In genomic region chr11:32231125-32231524, GRCm38 (mm10) we compare ENCODE assay signal across 37 mouse cellular contexts. TPM values are rescaled to one million over a fixed set of nuclear protein-coding genes. Genes with fewer than 3 reads are reported as not detected.
DNase-seq lines count a peak whose midpoint lies in the region; ATAC-seq and TF ChIP-seq lines count a peak whose summit lies in the region.
"Had no signal": no experiment of that assay in that cellular context is flagged by ENCODE, and none has a peak within 500 bp of the region (broad histone marks: within the 10 kb centered on the region; RNA-seq: fewer than 3 reads in every experiment).

No protein-coding gene starts in this region.

- 73% methylated on average over 2 of the region's 2 CpGs for WGBS in liver, embryonic 16.5 days (ENCODE audit: insufficient replicate concordance)
- WGBS in forebrain, embryonic 12.5 days, result 89% methylated on average over 2 of the region's 2 CpGs

- no peak for TF ChIP-seq RAD21 in MEL (IDR thresholded peaks at IDR 0.05; ENCODE audit: low read depth, low read length)

- H3K27ac ChIP-seq in left cerebral cortex, adult 2 months, result peak overlapping the region; percentile 73
- H3K27ac ChIP-seq in MEL (ENCODE audit: control insufficient read depth, low read depth, low read length), result peak overlapping the region; percentile 7; the same call in 1 of the 2 replicates
- H3K27ac ChIP-seq in liver, embryonic 16.5 days (ENCODE audit: low read length), result 0 out of 2 replicates have a peak overlapping the region, but pooled peaks have one; percentile 13
- no peak overlapping the region for H3K27ac ChIP-seq in forebrain, embryonic 12.5 days
- H3K27ac ChIP-seq: embryonic facial prominence, embryonic 13.5 days; forebrain, embryonic 10.5 days; heart, embryonic 10.5 days; heart, embryonic 15.5 days; kidney, embryonic 15.5 days; limb, embryonic 13.5 days; midbrain, embryonic 13.5 days; neural tube, embryonic 13.5 days had no signal

- intact Hi-C loops in left cerebral cortex, adult 2 months (cut with DNase I), result no loop called here

- DNase-seq in cerebellum, adult 9-10 months, result peak; percentile 33
- no peak for DNase-seq in cerebellum, postnatal 25 days
- DNase-seq in left cerebral cortex, adult 2 months (ENCODE audit: extremely low spot score in 1 of 2, low spot score in 2 of 2), result no peak
- DNase-seq in left cerebral cortex, adult 8-10 months (ENCODE audit: low spot score in 2 of 2), result no peak
- DNase-seq in MEL (ENCODE audit: low read depth, low spot score), result peak; percentile 81
- DNase-seq: adrenal gland, postnatal 10 days; cerebellum, adult 18-20 months; gastrocnemius, postnatal 10 days; heart, adult 11 months; kidney, adult 18-20 months; kidney, postnatal 25 days; lung, adult 18-20 months; lung, postnatal 4 days; right cerebral cortex, postnatal 14 days; thymus, postnatal 14 days had no signal

- no peak overlapping the region for H3K4me3 ChIP-seq in left cerebral cortex, adult 2 months
- H3K4me3 ChIP-seq in MEL (ENCODE audit: control insufficient read depth in 1 of 2, insufficient read depth in 1 of 2, low read depth in 2 of 2, low read length in 2 of 2), result no peak overlapping the region
- H3K4me3 ChIP-seq in liver, embryonic 16.5 days (ENCODE audit: low read depth, low read length), result no peak overlapping the region
- no peak overlapping the region for H3K4me3 ChIP-seq in forebrain, embryonic 12.5 days (replicated peaks)
- H3K4me3 ChIP-seq: embryonic facial prominence, embryonic 13.5 days; forebrain, embryonic 10.5 days; heart, embryonic 10.5 days; heart, embryonic 15.5 days; kidney, embryonic 15.5 days; limb, embryonic 13.5 days; midbrain, embryonic 13.5 days; neural tube, embryonic 13.5 days had no signal

- no peaks in the 10 kb centered on the region for H3K9me3 ChIP-seq in MEL (replicated peaks; ENCODE audit: insufficient read depth, low read length)
- H3K9me3 ChIP-seq in liver, embryonic 16.5 days (replicated peaks; ENCODE audit: control insufficient read depth, low read length), result no peaks in the 10 kb centered on the region
- no peaks in the 10 kb centered on the region for H3K9me3 ChIP-seq in forebrain, embryonic 12.5 days
- H3K9me3 ChIP-seq: embryonic facial prominence, embryonic 13.5 days; forebrain, embryonic 10.5 days; G1E; heart, embryonic 10.5 days; heart, embryonic 15.5 days; kidney, embryonic 15.5 days; limb, embryonic 13.5 days; midbrain, embryonic 13.5 days; neural tube, embryonic 13.5 days had no signal

- no peak for TF ChIP-seq POLR2A in MEL (IDR thresholded peaks at IDR 0.05; ENCODE audit: control insufficient read depth in 1 of 2, insufficient read depth in 1 of 2, low read depth in 1 of 2, low read length in 2 of 2, poor library complexity in 1 of 2)

- TF ChIP-seq EP300 in MEL (IDR thresholded peaks at IDR 0.05; ENCODE audit: low read depth in 1 of 2, low read length in 2 of 2), result peak in 1 of 2 experiments; percentile 55; a peak in 1 of 4 replicates

- TF ChIP-seq CTCF in left cerebral cortex, adult 2 months (IDR thresholded peaks at IDR 0.05), result no peak
- TF ChIP-seq CTCF in MEL (IDR thresholded peaks at IDR 0.05 in 2 of 3, conservative IDR thresholded peaks at IDR 0.05 in 1 of 3; ENCODE audit: control insufficient read depth in 1 of 3, insufficient read depth in 1 of 3, low read depth in 2 of 3, low read length in 3 of 3, poor library complexity in 1 of 3, severe bottlenecking in 1 of 3), result no peak

- no peak overlapping the region for H3K4me2 ChIP-seq in liver, embryonic 16.5 days (ENCODE audit: low read depth, low read length)
- H3K4me2 ChIP-seq in forebrain, embryonic 12.5 days, result no peak overlapping the region
- H3K4me2 ChIP-seq: embryonic facial prominence, embryonic 13.5 days; heart, embryonic 15.5 days; kidney, embryonic 15.5 days; limb, embryonic 13.5 days; midbrain, embryonic 13.5 days; neural tube, embryonic 13.5 days had no signal

- peaks cover 6 to 21% of the 10 kb centered on the region in 2 experiments for H3K4me1 ChIP-seq in MEL (ENCODE audit: control insufficient read depth in 1 of 2, insufficient read depth in 2 of 2, low read length in 2 of 2)
- peaks cover 12% of the 10 kb centered on the region for H3K4me1 ChIP-seq in liver, embryonic 16.5 days (ENCODE audit: control insufficient read depth, low read depth, low read length)
- H3K4me1 ChIP-seq in forebrain, embryonic 12.5 days, result peaks cover 15% of the 10 kb centered on the region

- H3K36me3 ChIP-seq in MEL (ENCODE audit: control insufficient read depth in 1 of 2, insufficient read depth in 2 of 2, low read length in 2 of 2), result peaks cover 0 to 10% of the 10 kb centered on the region in 2 experiments; a peak in 3 of 4 replicates
- H3K36me3 ChIP-seq in liver, embryonic 16.5 days (ENCODE audit: control insufficient read depth, insufficient read depth), result peaks cover 65% of the 10 kb centered on the region
- H3K36me3 ChIP-seq in forebrain, embryonic 12.5 days (replicated peaks), result peaks cover 58% of the 10 kb centered on the region

- no peaks in the 10 kb centered on the region for H3K27me3 ChIP-seq in MEL (ENCODE audit: control insufficient read depth in 1 of 2, insufficient read depth in 2 of 2, low read length in 2 of 2)
- H3K27me3 ChIP-seq in liver, embryonic 16.5 days (ENCODE audit: control insufficient read depth, insufficient read depth, low read depth, low read length), result no peaks in the 10 kb centered on the region
- no peaks in the 10 kb centered on the region for H3K27me3 ChIP-seq in forebrain, embryonic 12.5 days
- H3K27me3 ChIP-seq: embryonic facial prominence, embryonic 13.5 days; heart, embryonic 15.5 days; kidney, embryonic 15.5 days; limb, embryonic 13.5 days; midbrain, embryonic 13.5 days; neural tube, embryonic 13.5 days; Patski had no signal

- peaks cover 9% of the 10 kb centered on the region for H3K79me2 ChIP-seq in MEL (ENCODE audit: control insufficient read depth, insufficient read depth, low read length, poor library complexity)

- no peak for ATAC-seq in liver, embryonic 16.5 days (ENCODE audit: low read depth)
- no peak for ATAC-seq in forebrain, embryonic 12.5 days (ENCODE audit: low FRiP score)
- ATAC-seq: forebrain, embryonic 16.5 days; hindbrain, embryonic 16.5 days; lung, postnatal 0 days; midbrain, embryonic 13.5 days; Patski had no signal

- no peak overlapping the region for H3K9ac ChIP-seq in MEL (ENCODE audit: control insufficient read depth, low read depth, low read length, poor library complexity, severe bottlenecking)
- no peak overlapping the region for H3K9ac ChIP-seq in liver, embryonic 16.5 days (ENCODE audit: low read depth, low read length)
- no peak overlapping the region for H3K9ac ChIP-seq in forebrain, embryonic 12.5 days
- H3K9ac ChIP-seq: embryonic facial prominence, embryonic 13.5 days; heart, embryonic 15.5 days; kidney, embryonic 15.5 days; limb, embryonic 13.5 days; midbrain, embryonic 13.5 days; neural tube, embryonic 13.5 days had no signal

TF ChIP-seq in MEL, 35 proteins besides CTCF, POLR2A, EP300 and RAD21 (continues in another document):
- no peak for TF ChIP-seq USF2 (IDR thresholded peaks at IDR 0.05; ENCODE audit: borderline replicate concordance in 1 of 2, insufficient read depth in 1 of 2, low read depth in 1 of 2, low read length in 2 of 2)
- TF ChIP-seq ZNF384 (IDR thresholded peaks at IDR 0.05; ENCODE audit: low read depth, low read length), result peak; percentile 40; the same call in 1 of the 2 replicates

RNA-seq across cellular contexts. Expression of gene Mpg, which starts 4.8 kb away (rescaled TPM):
- 10 to 100 TPM; 17.5 to 19.1 TPM for total RNA-seq in left cerebral cortex, adult 2 months (2021)
- 10 to 100 TPM; 19.3 to 22.4 (median 20.9) TPM for total RNA-seq in left cerebral cortex, adult 8-10 months (2022)
- total RNA-seq in MEL (2012; rRNA removed), result 41.2 and 43.2 TPM in 2 replicates
- polyA plus RNA-seq in MEL (2012; ENCODE audit: insufficient read depth in 1 of 2, insufficient read length in 2 of 2, low read depth in 1 of 2, low replicate concordance in 2 of 2, missing spikeins in 1 of 2), result 10 to 100 TPM in 1 of 2 experiments, not detected in 1; 42.0 TPM
- 18.5 and 19.6 TPM in 2 replicates for polyA plus RNA-seq in liver, embryonic 16.5 days (2015; fragmentation: Nextera tagmentation; extraction: Ambion mirVana)
- polyA plus RNA-seq in forebrain, embryonic 12.5 days (2016; fragmentation: Nextera tagmentation; extraction: Ambion mirVana), result 25.0 and 29.3 TPM in 2 replicates

RNA-seq across cellular contexts. Expression of gene Rhbdf1, which starts 9.0 kb away (rescaled TPM):
- total RNA-seq in left cerebral cortex, adult 2 months (2021), result 10 to 100 TPM; 13.9 to 14.4 TPM
- total RNA-seq in left cerebral cortex, adult 8-10 months (2022), result 10 to 100 TPM in 2 of 4 experiments, 1 to 10 TPM in 2; 8.4 to 14.2 (median 10.1) TPM
- total RNA-seq in MEL (2012; rRNA removed), result 2.4 and 2.9 TPM in 2 replicates
- 10 to 100 TPM in 1 of 2 experiments, not detected in 1; 14.3 TPM for polyA plus RNA-seq in MEL (2012; ENCODE audit: insufficient read depth in 1 of 2, insufficient read length in 2 of 2, low read depth in 1 of 2, low replicate concordance in 2 of 2, missing spikeins in 1 of 2)
- 5.8 and 6.5 TPM in 2 replicates for polyA plus RNA-seq in liver, embryonic 16.5 days (2015; fragmentation: Nextera tagmentation; extraction: Ambion mirVana)
- 18.3 and 19.1 TPM in 2 replicates for polyA plus RNA-seq in forebrain, embryonic 12.5 days (2016; fragmentation: Nextera tagmentation; extraction: Ambion mirVana)
- total RNA-seq: megakaryocyte-erythroid progenitor cell, adult 5-6 weeks had no signal

RNA-seq across cellular contexts. Expression of gene Snrnp25, which starts 25.9 kb away (rescaled TPM):
- 10 to 100 TPM; 19.2 to 24.6 TPM for total RNA-seq in left cerebral cortex, adult 2 months (2021)
- total RNA-seq in left cerebral cortex, adult 8-10 months (2022), result 10 to 100 TPM; 20.8 to 22.5 (median 22.0) TPM
- total RNA-seq in MEL (2012; rRNA removed), result 148 and 158 TPM in 2 replicates
- polyA plus RNA-seq in MEL (2012; ENCODE audit: insufficient read depth in 1 of 2, insufficient read length in 2 of 2, low read depth in 1 of 2, low replicate concordance in 2 of 2, missing spikeins in 1 of 2), result 100 to 1,000 TPM in 1 of 2 experiments, not detected in 1; 130 TPM
- polyA plus RNA-seq in liver, embryonic 16.5 days (2015; fragmentation: Nextera tagmentation; extraction: Ambion mirVana), result 58.1 and 63.4 TPM in 2 replicates
- polyA plus RNA-seq in forebrain, embryonic 12.5 days (2016; fragmentation: Nextera tagmentation; extraction: Ambion mirVana), result 61.4 and 62.7 TPM in 2 replicates

RNA-seq across cellular contexts. Expression of gene Il9r, which starts 31.0 kb away (rescaled TPM):
- not detected for total RNA-seq in left cerebral cortex, adult 2 months (2021)
- not detected for total RNA-seq in left cerebral cortex, adult 8-10 months (2022)
- total RNA-seq in MEL (2012; rRNA removed), result 76.5 and 83.8 TPM in 2 replicates
- polyA plus RNA-seq in MEL (2012; ENCODE audit: insufficient read depth in 1 of 2, insufficient read length in 2 of 2, low read depth in 1 of 2, low replicate concordance in 2 of 2, missing spikeins in 1 of 2), result 10 to 100 TPM in 1 of 2 experiments, not detected in 1; 56.9 TPM
- polyA plus RNA-seq in liver, embryonic 16.5 days (2015; fragmentation: Nextera tagmentation; extraction: Ambion mirVana), result not detected in 2 replicates
- polyA plus RNA-seq in forebrain, embryonic 12.5 days (2016; fragmentation: Nextera tagmentation; extraction: Ambion mirVana), result not detected in 2 replicates
- total RNA-seq: common myeloid progenitor, adult 5-6 weeks; gastrocnemius, postnatal 10 days; heart, postnatal 25 days; left cerebral cortex, adult 18-20 months; left cerebral cortex, postnatal 36 days; megakaryocyte-erythroid progenitor cell, adult 5-6 weeks had no signal
- polyA plus RNA-seq: forebrain, embryonic 10.5 days; forebrain, embryonic 16.5 days; hindbrain, embryonic 11.5 days; hindbrain, embryonic 16.5 days; intestine, embryonic 14.5 days; kidney, embryonic 15.5 days; midbrain, embryonic 13.5 days; neural tube, embryonic 13.5 days; Patski had no signal

RNA-seq across cellular contexts. Expression of gene Nprl3, which starts 36.4 kb away (rescaled TPM):
- total RNA-seq in left cerebral cortex, adult 2 months (2021), result 10 to 100 TPM; 45.2 to 52.2 TPM
- total RNA-seq in left cerebral cortex, adult 8-10 months (2022), result 10 to 100 TPM; 55.3 to 63.7 (median 60.5) TPM
- total RNA-seq in MEL (2012; rRNA removed), result 12.5 and 14.1 TPM in 2 replicates
- 10 to 100 TPM in 1 of 2 experiments, not detected in 1; 18.4 TPM for polyA plus RNA-seq in MEL (2012; ENCODE audit: insufficient read depth in 1 of 2, insufficient read length in 2 of 2, low read depth in 1 of 2, low replicate concordance in 2 of 2, missing spikeins in 1 of 2)
- 30.8 and 31.5 TPM in 2 replicates for polyA plus RNA-seq in liver, embryonic 16.5 days (2015; fragmentation: Nextera tagmentation; extraction: Ambion mirVana)
- 50.2 and 50.9 TPM in 2 replicates for polyA plus RNA-seq in forebrain, embryonic 12.5 days (2016; fragmentation: Nextera tagmentation; extraction: Ambion mirVana)

Comparison
In these comparisons a context has a peak if more than half of its experiments do, and no peak if none do; other contexts are left out.
1. DNase-seq: peak in cerebellum, adult 9-10 months (single experiment) and MEL (single experiment); none in cerebellum, postnatal 25 days (0 of 2), left cerebral cortex, adult 2 months (0 of 2) and left cerebral cortex, adult 8-10 months (0 of 2).